Mouse (Mus musculus): ENCODE results near the gene Ehmt1. TPM values are rescaled to one million over a fixed set of nuclear protein-coding genes. Genes with fewer than 3 reads are reported as not detected.

Gene Ehmt1
- polyA plus RNA-seq, 1 experiment from 2014 or later, result 113 TPM

DNA sequence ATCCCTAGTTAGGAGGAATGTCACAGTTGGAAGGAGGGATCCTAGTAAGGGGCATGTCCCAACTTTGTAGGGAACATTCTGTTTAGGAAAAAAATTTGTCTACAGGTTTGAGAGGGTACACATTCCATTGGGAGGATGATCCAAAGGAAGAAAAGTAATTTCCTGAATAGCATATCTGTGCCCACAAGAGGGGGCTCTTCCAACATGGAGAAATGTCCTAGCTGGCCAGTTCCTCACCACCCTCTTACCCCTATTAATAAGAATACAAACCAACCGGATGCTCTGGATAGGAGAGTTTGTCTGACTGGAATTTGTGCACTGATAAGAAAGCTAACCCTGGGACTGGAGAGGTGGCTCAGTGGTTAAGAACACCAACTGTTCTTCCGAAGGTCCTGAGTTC is 4.1 kb upstream of the Ehmt1 start:
- 65% methylated on average over 2 of the region's 2 CpGs for WGBS
- ATAC-seq (ENCODE audit: low FRiP score) (no peak), DNase-seq (ENCODE audit: low spot score) (no peak)
- Histone ChIP-seq H3K9me3 (ENCODE audit: control insufficient read depth, low read length) (no peaks in the 10 kb centered on the region), H3K4me1 (replicated peaks; ENCODE audit: control insufficient read depth, insufficient read depth, low read length) (no peaks in the 10 kb centered on the region), H3K4me2 (replicated peaks; ENCODE audit: low read depth, low read length) (no peak overlapping the region), H3K4me3 (ENCODE audit: low read depth, low read length) (no peak overlapping the region), H3K27ac (ENCODE audit: low read depth, low read length) (no peak overlapping the region), H3K9ac (ENCODE audit: low read depth, low read length) (no peak overlapping the region), H3K27me3 (ENCODE audit: control insufficient read depth, insufficient read depth, low read length) (no peaks in the 10 kb centered on the region), H3K36me3 (ENCODE audit: control insufficient read depth, insufficient read depth, low read length) (no peaks in the 10 kb centered on the region)

DNA sequence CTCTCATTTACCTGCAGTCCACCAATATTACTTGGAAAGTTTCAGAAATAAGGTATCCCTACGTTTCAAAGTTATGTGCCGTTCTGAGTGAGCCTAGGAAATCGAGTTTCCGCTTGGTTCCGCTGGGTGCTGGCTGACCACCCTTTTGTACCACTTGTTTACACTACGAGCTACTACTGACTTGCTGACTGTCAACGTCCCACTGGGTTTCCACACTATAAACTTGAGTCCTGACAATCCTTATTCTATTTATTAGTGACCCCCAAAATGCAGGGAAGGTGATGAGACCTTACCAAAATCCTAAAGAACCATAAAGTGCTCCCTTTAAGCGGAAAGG is 393 bp upstream of the Ehmt1 start:
- DNase-seq (ENCODE audit: low spot score) (no peak), ATAC-seq (ENCODE audit: low FRiP score) (peak; percentile 66)
- H3K27me3 ChIP-seq (ENCODE audit: control insufficient read depth, insufficient read depth, low read length), result no peaks in the 10 kb centered on the region
- H3K9me3 ChIP-seq (ENCODE audit: control insufficient read depth, low read length), result no peaks in the 10 kb centered on the region
- H3K36me3 ChIP-seq (ENCODE audit: control insufficient read depth, insufficient read depth, low read length), result no peaks in the 10 kb centered on the region
- H3K9ac ChIP-seq (ENCODE audit: low read depth, low read length), result peak overlapping the region; percentile 99
- 9% methylated on average over 8 of the region's 8 CpGs for WGBS
- H3K4me1 ChIP-seq (replicated peaks; ENCODE audit: control insufficient read depth, insufficient read depth, low read length), result peaks cover 4% of the 10 kb centered on the region; the same call in 1 of the 2 replicates
- H3K27ac ChIP-seq (ENCODE audit: low read depth, low read length), result no peak overlapping the region
- H3K4me2 ChIP-seq (replicated peaks; ENCODE audit: low read depth, low read length), result peak overlapping the region; percentile 53
- peak overlapping the region; percentile 94 for H3K4me3 ChIP-seq (ENCODE audit: low read depth, low read length)

DNA sequence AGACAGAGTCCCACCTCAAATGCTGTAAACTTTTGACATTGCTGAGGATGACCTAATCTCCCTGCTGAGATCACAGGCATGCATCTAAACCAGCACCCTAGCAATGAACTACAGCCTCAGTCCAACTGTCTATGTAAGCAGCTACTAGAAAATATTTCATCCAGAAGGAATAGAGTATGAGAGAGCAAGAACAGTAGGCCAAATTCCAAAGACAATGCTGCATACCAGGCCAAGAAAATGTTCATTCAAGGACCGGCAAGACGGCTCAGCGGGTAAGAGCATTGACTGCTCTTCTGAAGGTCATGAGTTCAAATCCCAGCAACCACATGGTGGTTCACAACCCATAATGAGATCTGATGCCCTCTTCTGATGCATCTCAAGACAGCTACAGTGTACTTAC is 4.7 kb downstream of the Ehmt1 start:
- ATAC-seq (ENCODE audit: low FRiP score), result no peak
- 86% methylated on average over 3 of the region's 3 CpGs for WGBS

DNA sequence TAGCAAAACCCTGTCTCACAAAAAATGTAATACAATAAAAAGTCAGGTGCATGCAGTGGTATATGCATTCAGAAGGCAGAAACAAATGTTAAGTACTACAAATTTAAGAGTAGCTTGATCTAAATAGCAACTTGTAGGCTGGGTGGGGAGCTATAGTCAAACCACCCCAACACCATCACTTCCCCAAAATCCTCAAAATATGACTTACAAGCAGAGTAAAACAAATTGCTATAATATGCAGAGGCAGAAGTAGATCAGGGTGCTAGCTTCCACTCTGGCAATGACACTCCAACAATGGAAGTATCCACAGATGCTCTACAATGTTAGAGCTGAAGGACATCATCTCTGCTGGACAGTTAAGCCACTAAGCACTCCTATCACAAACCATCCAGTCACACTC is 6.8 kb downstream of the Ehmt1 start:
- Histone ChIP-seq H3K4me2 (replicated peaks; ENCODE audit: low read depth, low read length) (no peak overlapping the region), H3K36me3 (ENCODE audit: control insufficient read depth, insufficient read depth, low read length) (no peaks in the 10 kb centered on the region), H3K9me3 (ENCODE audit: control insufficient read depth, low read length) (no peaks in the 10 kb centered on the region), H3K4me1 (replicated peaks; ENCODE audit: control insufficient read depth, insufficient read depth, low read length) (peaks cover under 1% of the 10 kb centered on the region; the same call in 1 of the 2 replicates), H3K4me3 (ENCODE audit: low read depth, low read length) (no peak overlapping the region), H3K9ac (ENCODE audit: low read depth, low read length) (no peak overlapping the region), H3K27me3 (ENCODE audit: control insufficient read depth, insufficient read depth, low read length) (no peaks in the 10 kb centered on the region), H3K27ac (ENCODE audit: low read depth, low read length) (no peak overlapping the region)
- ATAC-seq (ENCODE audit: low FRiP score) (no peak), DNase-seq (ENCODE audit: low spot score) (no peak)

More for the DNA sequence above, 4.7 kb downstream of the Ehmt1 start:
- H3K4me3 ChIP-seq (ENCODE audit: low read depth, low read length), result no peak overlapping the region
- no peak overlapping the region for H3K4me2 ChIP-seq (replicated peaks; ENCODE audit: low read depth, low read length)
- no peaks in the 10 kb centered on the region for H3K9me3 ChIP-seq (ENCODE audit: control insufficient read depth, low read length)
- no peaks in the 10 kb centered on the region for H3K27me3 ChIP-seq (ENCODE audit: control insufficient read depth, insufficient read depth, low read length)
- DNase-seq (ENCODE audit: low spot score), result no peak
- H3K9ac ChIP-seq (ENCODE audit: low read depth, low read length), result no peak overlapping the region
- H3K36me3 ChIP-seq (ENCODE audit: control insufficient read depth, insufficient read depth, low read length), result no peaks in the 10 kb centered on the region
- peaks cover 4% of the 10 kb centered on the region; the same call in 1 of the 2 replicates for H3K4me1 ChIP-seq (replicated peaks; ENCODE audit: control insufficient read depth, insufficient read depth, low read length)
- H3K27ac ChIP-seq (ENCODE audit: low read depth, low read length), result no peak overlapping the region

DNA sequence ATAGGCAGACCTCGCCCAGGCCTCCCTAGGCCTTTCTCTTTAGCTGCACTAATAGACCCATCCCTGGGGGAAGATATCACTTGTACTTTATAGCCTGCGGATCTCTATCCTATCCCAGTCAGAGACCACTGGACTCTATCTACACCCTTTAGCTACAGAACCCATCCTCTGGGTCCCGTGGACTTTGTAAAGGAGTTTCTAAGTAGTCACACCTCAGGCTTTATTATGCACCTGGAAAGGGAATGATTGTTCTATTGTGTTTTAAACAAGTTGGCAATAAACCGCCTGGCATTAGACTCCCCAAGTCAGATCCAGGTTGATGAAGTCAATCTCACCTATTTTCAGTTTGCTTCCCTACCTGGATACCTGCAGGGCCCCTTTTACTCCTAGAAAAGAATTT is 7.2 kb downstream of the Ehmt1 start:
- Histone ChIP-seq H3K4me3 (ENCODE audit: low read depth, low read length) (no peak overlapping the region), H3K9ac (ENCODE audit: low read depth, low read length) (no peak overlapping the region), H3K27me3 (ENCODE audit: control insufficient read depth, insufficient read depth, low read length) (no peaks in the 10 kb centered on the region), H3K4me1 (replicated peaks; ENCODE audit: control insufficient read depth, insufficient read depth, low read length) (no peaks in the 10 kb centered on the region), H3K9me3 (ENCODE audit: control insufficient read depth, low read length) (no peaks in the 10 kb centered on the region), H3K36me3 (ENCODE audit: control insufficient read depth, insufficient read depth, low read length) (no peaks in the 10 kb centered on the region), H3K27ac (ENCODE audit: low read depth, low read length) (no peak overlapping the region), H3K4me2 (replicated peaks; ENCODE audit: low read depth, low read length) (no peak overlapping the region)
- ATAC-seq (ENCODE audit: low FRiP score), result no peak
- WGBS, result 99% methylated on average over 4 of the region's 4 CpGs
- DNase-seq (ENCODE audit: low spot score), result no peak

DNA sequence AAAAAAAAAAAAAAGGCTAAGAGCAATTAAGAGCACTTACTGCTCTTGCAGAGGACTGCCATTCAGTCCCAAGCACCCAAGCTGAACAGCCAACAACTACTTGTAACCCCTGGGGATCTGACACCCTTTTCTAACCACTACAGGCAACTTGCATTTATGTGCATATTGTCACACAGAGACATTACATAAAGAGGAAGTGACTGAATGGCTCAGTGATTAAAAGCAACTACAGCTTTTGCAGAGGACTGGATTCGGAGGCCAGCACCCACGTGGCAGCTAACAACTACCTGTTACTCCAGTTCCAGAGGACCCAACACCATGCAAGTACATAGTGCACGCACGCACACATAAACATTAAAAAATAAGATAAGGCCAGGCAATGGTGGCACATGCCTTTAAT is 8.9 kb downstream of the Ehmt1 start:
- no peak overlapping the region for H3K4me3 ChIP-seq (ENCODE audit: low read depth, low read length)
- no peaks in the 10 kb centered on the region for H3K36me3 ChIP-seq (ENCODE audit: control insufficient read depth, insufficient read depth, low read length)
- H3K9me3 ChIP-seq (ENCODE audit: control insufficient read depth, low read length), result no peaks in the 10 kb centered on the region
- no peak for ATAC-seq (ENCODE audit: low FRiP score)
- no peak overlapping the region for H3K4me2 ChIP-seq (replicated peaks; ENCODE audit: low read depth, low read length)
- H3K27me3 ChIP-seq (ENCODE audit: control insufficient read depth, insufficient read depth, low read length), result no peaks in the 10 kb centered on the region
- H3K27ac ChIP-seq (ENCODE audit: low read depth, low read length), result no peak overlapping the region
- H3K9ac ChIP-seq (ENCODE audit: low read depth, low read length), result no peak overlapping the region
- WGBS, result 96% methylated on average over 4 of the region's 4 CpGs
- no peak for DNase-seq (ENCODE audit: low spot score)
- peaks cover 4% of the 10 kb centered on the region; the same call in 1 of the 2 replicates for H3K4me1 ChIP-seq (replicated peaks; ENCODE audit: control insufficient read depth, insufficient read depth, low read length)

DNA sequence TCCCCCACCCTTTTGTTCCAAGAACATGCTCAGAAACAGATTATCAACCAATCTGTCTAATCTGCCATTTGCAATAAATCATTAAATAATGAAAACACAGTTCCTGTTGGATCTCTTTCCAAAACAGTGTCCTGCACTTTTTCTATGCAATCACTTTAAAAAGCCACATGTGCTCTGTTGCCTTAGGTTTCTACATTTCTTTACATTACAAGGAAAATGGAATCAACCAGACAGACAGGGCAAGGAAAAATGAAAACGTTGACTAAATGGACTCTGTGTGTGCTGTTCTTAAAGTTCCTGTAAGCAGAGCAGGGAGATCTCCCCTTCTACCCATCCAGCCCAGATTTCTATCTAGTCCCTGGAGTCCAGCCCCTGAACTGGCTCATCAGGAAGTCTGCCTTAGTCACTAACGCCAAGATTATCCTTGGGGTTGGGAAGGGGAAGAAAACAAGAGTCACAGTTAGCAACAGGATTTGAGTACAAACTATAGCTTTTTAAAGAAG is 13.7 kb downstream of the Ehmt1 start:
- WGBS, result 27% methylated on average over 2 of the region's 2 CpGs
- Histone ChIP-seq H3K27me3 (ENCODE audit: control insufficient read depth, insufficient read depth, low read length) (no peaks in the 10 kb centered on the region), H3K4me1 (replicated peaks; ENCODE audit: control insufficient read depth, insufficient read depth, low read length) (peaks cover 4% of the 10 kb centered on the region; the same call in 1 of the 2 replicates), H3K4me2 (replicated peaks; ENCODE audit: low read depth, low read length) (no peak overlapping the region), H3K9ac (ENCODE audit: low read depth, low read length) (0 out of 2 replicates have a peak overlapping the region, but pooled peaks have one; percentile 1), H3K36me3 (ENCODE audit: control insufficient read depth, insufficient read depth, low read length) (no peaks in the 10 kb centered on the region), H3K27ac (ENCODE audit: low read depth, low read length) (peak overlapping the region; percentile 65), H3K4me3 (ENCODE audit: low read depth, low read length) (no peak overlapping the region), H3K9me3 (ENCODE audit: control insufficient read depth, low read length) (no peaks in the 10 kb centered on the region)
- DNase-seq (ENCODE audit: low spot score) (no peak), ATAC-seq (ENCODE audit: low FRiP score) (no peak)

DNA sequence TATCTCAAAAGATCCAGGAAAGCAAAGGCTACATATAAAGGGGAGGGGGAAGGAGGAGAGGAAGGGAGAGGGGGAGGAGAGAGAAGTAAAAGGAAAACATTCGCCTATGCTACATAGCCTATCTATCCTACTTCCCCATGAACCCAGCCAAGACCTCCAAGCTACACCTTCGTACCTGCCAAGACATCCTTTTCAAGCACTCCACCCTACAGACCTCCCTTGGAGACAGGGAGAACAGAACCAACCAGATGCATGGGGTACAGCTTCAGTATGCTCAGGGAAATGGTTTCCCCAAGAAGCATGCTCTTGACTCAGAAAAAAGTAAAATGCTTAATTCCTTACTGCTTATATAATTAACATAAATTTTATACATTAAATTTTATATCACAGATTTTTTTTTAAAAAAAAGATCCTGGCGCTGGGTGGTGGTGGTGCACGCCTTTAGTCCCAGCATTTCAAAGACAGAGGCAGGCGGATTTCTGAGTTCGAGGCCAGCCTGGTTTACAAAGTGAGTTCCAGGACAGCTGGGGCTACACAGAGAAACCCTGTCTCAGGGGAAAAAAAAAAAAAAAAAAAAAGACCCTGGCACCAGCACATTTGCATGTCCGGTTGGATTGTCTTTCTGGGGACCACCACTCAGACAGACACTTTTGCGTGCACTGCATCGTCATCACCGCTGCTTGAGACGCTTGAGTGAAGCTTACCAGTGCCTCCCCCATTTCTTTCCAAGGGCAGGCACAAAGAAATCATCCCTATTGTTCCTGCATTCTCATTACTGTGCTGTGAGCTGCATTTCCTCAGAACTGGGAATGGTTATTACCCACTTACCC is 14.4 kb downstream of the Ehmt1 start:
- Histone ChIP-seq H3K9me3 (ENCODE audit: control insufficient read depth, low read length) (no peaks in the 10 kb centered on the region), H3K27me3 (ENCODE audit: control insufficient read depth, insufficient read depth, low read length) (no peaks in the 10 kb centered on the region), H3K4me2 (replicated peaks; ENCODE audit: low read depth, low read length) (no peak overlapping the region), H3K4me3 (ENCODE audit: low read depth, low read length) (no peak overlapping the region), H3K27ac (ENCODE audit: low read depth, low read length) (peak overlapping the region; percentile 65), H3K4me1 (replicated peaks; ENCODE audit: control insufficient read depth, insufficient read depth, low read length) (peaks cover 4% of the 10 kb centered on the region; the same call in 1 of the 2 replicates), H3K9ac (ENCODE audit: low read depth, low read length) (no peak overlapping the region), H3K36me3 (ENCODE audit: control insufficient read depth, insufficient read depth, low read length) (no peaks in the 10 kb centered on the region)
- ATAC-seq (ENCODE audit: low FRiP score) (peak; percentile 90), DNase-seq (ENCODE audit: low spot score) (peak; percentile 62)
- 54% methylated on average over 11 of the region's 11 CpGs for WGBS

DNA sequence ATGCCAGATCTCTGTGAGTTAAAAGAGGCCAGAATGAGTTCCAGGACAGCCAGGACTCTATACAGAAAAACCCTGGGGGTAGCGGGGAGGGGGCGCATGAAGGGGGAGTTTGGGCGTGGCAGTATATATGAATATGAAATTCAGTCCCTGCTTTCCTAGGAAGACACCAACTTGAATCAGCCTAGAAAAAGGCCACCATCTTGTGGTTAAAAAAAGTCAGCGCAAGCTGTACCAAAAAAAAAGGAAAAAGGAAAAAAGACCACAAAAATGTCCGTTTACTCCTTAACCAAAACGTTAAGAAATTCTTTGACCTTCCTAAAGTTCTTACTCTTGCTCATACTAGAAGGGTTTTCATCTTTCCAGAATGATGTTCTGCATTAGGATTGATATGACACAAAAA is 16.4 kb downstream of the Ehmt1 start:
- Histone ChIP-seq H3K4me1 (replicated peaks; ENCODE audit: control insufficient read depth, insufficient read depth, low read length) (peaks cover 4% of the 10 kb centered on the region; the same call in 1 of the 2 replicates), H3K9ac (ENCODE audit: low read depth, low read length) (no peak overlapping the region), H3K27ac (ENCODE audit: low read depth, low read length) (no peak overlapping the region), H3K36me3 (ENCODE audit: control insufficient read depth, insufficient read depth, low read length) (no peaks in the 10 kb centered on the region), H3K4me2 (replicated peaks; ENCODE audit: low read depth, low read length) (no peak overlapping the region), H3K4me3 (ENCODE audit: low read depth, low read length) (no peak overlapping the region), H3K9me3 (ENCODE audit: control insufficient read depth, low read length) (no peaks in the 10 kb centered on the region), H3K27me3 (ENCODE audit: control insufficient read depth, insufficient read depth, low read length) (no peaks in the 10 kb centered on the region)
- DNase-seq (ENCODE audit: low spot score) (no peak), ATAC-seq (ENCODE audit: low FRiP score) (no peak)
- 90% methylated on average over 6 of the region's 6 CpGs for WGBS

Measured in hindbrain, embryonic 11.5 days (tissue).